Mouse (Mus musculus): Measurements from ENCODE around the gene Osbpl6. TPM values are rescaled to one million over a fixed set of nuclear protein-coding genes. Genes with fewer than 3 reads are reported as not detected.

The Osbpl6 gene
- total and polyA plus RNA-seq, 3 experiments: 5.9 to 13.5 (median 11.4) TPM

- intact Hi-C loops (cut with DNase I): no loop called here
- H3K9ac ChIP-seq (ENCODE audit: low read depth, low read length): no peak overlapping the region
- H3K4me1 ChIP-seq (ENCODE audit: control insufficient read depth, insufficient read depth, low read length): no peaks in the 10 kb centered on the region
- DNase-seq: no peak
- no peaks in the 10 kb centered on the region for H3K27me3 ChIP-seq (ENCODE audit: control insufficient read depth, insufficient read depth, low read length)
- H3K27ac ChIP-seq: no peak overlapping the region
- WGBS: 46% methylated on average over 4 of the region's 4 CpGs
- TF ChIP-seq CTCF (IDR thresholded peaks at IDR 0.05) (no peak), POLR2A (IDR thresholded peaks at IDR 0.05; ENCODE audit: insufficient read depth, low read depth, low read length) (no peak), EP300 (IDR thresholded peaks at IDR 0.05; ENCODE audit: insufficient read depth, low read depth, low read length) (no peak)
- no peaks in the 10 kb centered on the region for H3K36me3 ChIP-seq (ENCODE audit: control insufficient read depth, insufficient read depth, low read length)
- no peaks in the 10 kb centered on the region for H3K79me2 ChIP-seq (replicated peaks; ENCODE audit: control insufficient read depth, insufficient read depth, low read length)
- H3K4me3 ChIP-seq: no peak overlapping the region
These were observed 157.6 kb downstream of the Osbpl6 start for GRCm38 (mm10) chr2:76563862-76564261.

- Histone ChIP-seq H3K79me2 (replicated peaks; ENCODE audit: control insufficient read depth, insufficient read depth, low read length) (no peaks in the 10 kb centered on the region), H3K4me3 (no peak overlapping the region), H3K9ac (ENCODE audit: low read depth, low read length) (no peak overlapping the region), H3K36me3 (ENCODE audit: control insufficient read depth, insufficient read depth, low read length) (no peaks in the 10 kb centered on the region), H3K27ac (no peak overlapping the region), H3K27me3 (ENCODE audit: control insufficient read depth, insufficient read depth, low read length) (no peaks in the 10 kb centered on the region), H3K4me1 (ENCODE audit: control insufficient read depth, insufficient read depth, low read length) (no peaks in the 10 kb centered on the region)
- intact Hi-C loops (cut with DNase I): no loop called here
- no peak for DNase-seq
- WGBS: 74% methylated on average over 8 of the region's 8 CpGs
- no peak for TF ChIP-seq POLR2A (IDR thresholded peaks at IDR 0.05; ENCODE audit: insufficient read depth, low read depth, low read length)
- no peak for TF ChIP-seq EP300 (IDR thresholded peaks at IDR 0.05; ENCODE audit: insufficient read depth, low read depth, low read length)
- no peak for TF ChIP-seq CTCF (IDR thresholded peaks at IDR 0.05)
These were observed 160.7 kb downstream of the Osbpl6 start for GRCm38 (mm10) chr2:76566933-76567551.

DNA sequence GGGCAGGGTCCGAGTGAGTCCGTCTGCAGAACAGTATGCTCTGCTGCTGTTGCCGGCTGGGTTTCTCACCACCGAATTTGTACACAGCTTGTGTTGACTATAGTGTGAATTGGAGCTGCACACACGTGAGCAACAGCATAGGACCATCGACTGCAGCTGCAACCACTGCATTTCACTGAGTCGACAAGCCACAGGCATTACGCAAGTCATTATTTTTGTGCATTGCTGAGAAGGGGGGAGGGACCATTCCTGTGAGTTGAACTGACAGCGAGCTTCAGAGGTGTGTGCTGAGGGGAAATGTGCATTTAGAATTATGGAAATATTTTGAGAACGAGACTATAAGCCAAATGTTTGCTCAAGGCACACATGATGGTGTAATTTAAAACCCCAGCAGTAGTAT lies 165.2 kb downstream of the Osbpl6 start:
- TF ChIP-seq EP300 (IDR thresholded peaks at IDR 0.05; ENCODE audit: insufficient read depth, low read depth, low read length) (no peak), POLR2A (IDR thresholded peaks at IDR 0.05; ENCODE audit: insufficient read depth, low read depth, low read length) (no peak), CTCF (IDR thresholded peaks at IDR 0.05) (no peak)
- Histone ChIP-seq H3K9ac (ENCODE audit: low read depth, low read length) (no peak overlapping the region), H3K36me3 (ENCODE audit: control insufficient read depth, insufficient read depth, low read length) (no peaks in the 10 kb centered on the region), H3K4me1 (ENCODE audit: control insufficient read depth, insufficient read depth, low read length) (no peaks in the 10 kb centered on the region), H3K27ac (no peak overlapping the region), H3K27me3 (ENCODE audit: control insufficient read depth, insufficient read depth, low read length) (no peaks in the 10 kb centered on the region), H3K79me2 (replicated peaks; ENCODE audit: control insufficient read depth, insufficient read depth, low read length) (no peaks in the 10 kb centered on the region), H3K4me3 (no peak overlapping the region)
- WGBS: 66% methylated on average over 10 of the region's 10 CpGs
- intact Hi-C loops (cut with DNase I): no loop called here
- DNase-seq: no peak

GRCm38 (mm10) chr2:76578911-76579310 lies 172.6 kb downstream of the Osbpl6 start:
- H3K4me3 ChIP-seq: no peak overlapping the region
- TF ChIP-seq POLR2A (IDR thresholded peaks at IDR 0.05; ENCODE audit: insufficient read depth, low read depth, low read length) (no peak), CTCF (IDR thresholded peaks at IDR 0.05) (no peak), EP300 (IDR thresholded peaks at IDR 0.05; ENCODE audit: insufficient read depth, low read depth, low read length) (no peak)
- no peaks in the 10 kb centered on the region for H3K79me2 ChIP-seq (replicated peaks; ENCODE audit: control insufficient read depth, insufficient read depth, low read length)
- no peaks in the 10 kb centered on the region for H3K36me3 ChIP-seq (ENCODE audit: control insufficient read depth, insufficient read depth, low read length)
- intact Hi-C loops (cut with DNase I): no loop called here
- H3K27me3 ChIP-seq (ENCODE audit: control insufficient read depth, insufficient read depth, low read length): no peaks in the 10 kb centered on the region
- DNase-seq: no peak
- no peaks in the 10 kb centered on the region for H3K4me1 ChIP-seq (ENCODE audit: control insufficient read depth, insufficient read depth, low read length)
- WGBS: 72% methylated on average over 8 of the region's 8 CpGs
- H3K9ac ChIP-seq (ENCODE audit: low read depth, low read length): no peak overlapping the region
- H3K27ac ChIP-seq: no peak overlapping the region

DNA sequence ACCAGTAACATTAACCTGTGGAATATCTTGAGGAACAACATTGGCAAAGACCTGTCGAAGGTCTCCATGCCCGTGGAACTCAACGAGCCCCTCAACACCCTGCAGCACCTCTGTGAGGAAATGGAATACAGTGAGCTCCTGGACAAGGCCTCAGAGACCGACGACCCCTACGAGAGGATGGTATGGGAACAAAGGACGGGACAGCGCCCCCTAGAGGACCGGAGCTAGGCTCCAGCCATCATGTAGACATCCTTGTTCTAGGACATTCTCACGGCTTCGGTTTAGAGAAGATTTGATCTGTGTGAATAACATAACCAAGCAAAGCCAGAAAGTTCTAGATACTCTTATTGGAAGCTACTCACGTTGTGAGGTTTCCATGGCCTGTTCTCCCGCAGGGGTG lies 178.8 kb downstream of the Osbpl6 start:
- no peaks in the 10 kb centered on the region for H3K79me2 ChIP-seq (replicated peaks; ENCODE audit: control insufficient read depth, insufficient read depth, low read length)
- H3K36me3 ChIP-seq (ENCODE audit: control insufficient read depth, insufficient read depth, low read length): no peaks in the 10 kb centered on the region
- H3K27ac ChIP-seq: no peak overlapping the region
- no peak for DNase-seq
- H3K9ac ChIP-seq (ENCODE audit: low read depth, low read length): no peak overlapping the region
- WGBS: 89% methylated on average over 13 of the region's 13 CpGs
- no peaks in the 10 kb centered on the region for H3K4me1 ChIP-seq (ENCODE audit: control insufficient read depth, insufficient read depth, low read length)
- intact Hi-C loops (cut with DNase I): no loop called here
- peak; percentile 29; the same call in 1 of the 2 replicates for TF ChIP-seq CTCF (IDR thresholded peaks at IDR 0.05)
- TF ChIP-seq EP300 (IDR thresholded peaks at IDR 0.05; ENCODE audit: insufficient read depth, low read depth, low read length): no peak
- no peak for TF ChIP-seq POLR2A (IDR thresholded peaks at IDR 0.05; ENCODE audit: insufficient read depth, low read depth, low read length)
- no peaks in the 10 kb centered on the region for H3K27me3 ChIP-seq (ENCODE audit: control insufficient read depth, insufficient read depth, low read length)
- no peak overlapping the region for H3K4me3 ChIP-seq

DNA sequence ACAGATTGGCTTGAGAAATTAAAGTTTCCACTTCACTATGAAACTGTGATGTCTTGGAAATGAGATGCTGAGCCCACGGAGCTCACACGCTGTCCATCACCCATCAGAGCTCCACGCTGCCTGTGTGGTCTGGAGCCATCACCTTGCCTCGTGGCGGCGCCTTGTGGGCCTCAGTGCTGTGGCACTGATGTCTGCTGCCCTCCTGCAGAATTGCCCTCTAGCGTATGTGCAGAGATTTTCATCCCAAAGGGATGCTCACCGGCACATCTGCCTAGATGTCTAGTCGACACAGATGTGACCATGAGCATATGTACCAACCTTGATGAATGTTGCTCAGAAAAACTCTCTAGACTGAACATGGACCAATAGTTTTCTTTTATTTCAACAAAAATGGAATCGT lies 180.6 kb downstream of the Osbpl6 start:
- TF ChIP-seq EP300 (IDR thresholded peaks at IDR 0.05; ENCODE audit: insufficient read depth, low read depth, low read length) (no peak), POLR2A (IDR thresholded peaks at IDR 0.05; ENCODE audit: insufficient read depth, low read depth, low read length) (no peak), CTCF (IDR thresholded peaks at IDR 0.05) (no peak)
- no peaks in the 10 kb centered on the region for H3K4me1 ChIP-seq (ENCODE audit: control insufficient read depth, insufficient read depth, low read length)
- H3K4me3 ChIP-seq: no peak overlapping the region
- DNase-seq: no peak
- no peaks in the 10 kb centered on the region for H3K27me3 ChIP-seq (ENCODE audit: control insufficient read depth, insufficient read depth, low read length)
- H3K36me3 ChIP-seq (ENCODE audit: control insufficient read depth, insufficient read depth, low read length): no peaks in the 10 kb centered on the region
- H3K9ac ChIP-seq (ENCODE audit: low read depth, low read length): no peak overlapping the region
- H3K27ac ChIP-seq: no peak overlapping the region
- intact Hi-C loops (cut with DNase I): no loop called here
- 87% methylated on average over 10 of the region's 10 CpGs for WGBS
- no peaks in the 10 kb centered on the region for H3K79me2 ChIP-seq (replicated peaks; ENCODE audit: control insufficient read depth, insufficient read depth, low read length)
